Mouse (Mus musculus): Measurements from ENCODE around the gene Zfp641. TPM values are rescaled to one million over a fixed set of nuclear protein-coding genes. Genes with fewer than 3 reads are reported as not detected.

Gene Zfp641
- polyA plus RNA-seq, 1 experiment from 2014 or later = 5.9 TPM

Other genes starting within 250 kb of the Zfp641 start
- 70.1 and 70.2 TPM in 2 replicates for gene Pfkm, start 203.6 kb downstream of the Zfp641 start, polyA plus RNA-seq (2015; fragmentation: Nextera tagmentation; extraction: Ambion mirVana)
- 23.3 and 24.7 TPM in 2 replicates for gene Senp1, start 202.4 kb downstream of the Zfp641 start, polyA plus RNA-seq (2015; fragmentation: Nextera tagmentation; extraction: Ambion mirVana)
- 52.9 and 59.4 TPM in 2 replicates for gene Asb8, start 130.5 kb downstream of the Zfp641 start, polyA plus RNA-seq (2015; fragmentation: Nextera tagmentation; extraction: Ambion mirVana)
- gene Ccdc184, start 129.0 kb downstream of the Zfp641 start, polyA plus RNA-seq (2015; fragmentation: Nextera tagmentation; extraction: Ambion mirVana) = 55.6 and 59.6 TPM in 2 replicates
- gene Olfr288, start 100.6 kb downstream of the Zfp641 start, polyA plus RNA-seq (2015; fragmentation: Nextera tagmentation; extraction: Ambion mirVana) = not detected in 2 replicates
- not detected in 2 replicates for gene Gm44579, start 75.2 kb downstream of the Zfp641 start, polyA plus RNA-seq (2015; fragmentation: Nextera tagmentation; extraction: Ambion mirVana)
- gene Olfr287, start 75.1 kb downstream of the Zfp641 start, polyA plus RNA-seq (2015; fragmentation: Nextera tagmentation; extraction: Ambion mirVana) = not detected in 2 replicates
- gene Olfr286, start 61.7 kb downstream of the Zfp641 start, polyA plus RNA-seq (2015; fragmentation: Nextera tagmentation; extraction: Ambion mirVana) = not detected in 2 replicates
- gene H1fnt, start 38.9 kb downstream of the Zfp641 start, polyA plus RNA-seq (2015; fragmentation: Nextera tagmentation; extraction: Ambion mirVana) = not detected in 2 replicates
- gene Olfr285, start 21.2 kb upstream of the Zfp641 start, polyA plus RNA-seq (2015; fragmentation: Nextera tagmentation; extraction: Ambion mirVana) = not detected in 2 replicates
- gene Olfr284, start 44.8 kb upstream of the Zfp641 start, polyA plus RNA-seq (2015; fragmentation: Nextera tagmentation; extraction: Ambion mirVana) = not detected in 2 replicates
- gene Olfr283, start 84.8 kb upstream of the Zfp641 start, polyA plus RNA-seq (2015; fragmentation: Nextera tagmentation; extraction: Ambion mirVana) = not detected in 2 replicates
- not detected in 2 replicates for gene Olfr282, start 135.1 kb upstream of the Zfp641 start, polyA plus RNA-seq (2015; fragmentation: Nextera tagmentation; extraction: Ambion mirVana)
- gene Olfr281, start 156.4 kb upstream of the Zfp641 start, polyA plus RNA-seq (2015; fragmentation: Nextera tagmentation; extraction: Ambion mirVana) = not detected in 2 replicates
- gene OR5BS1P, start 173.7 kb upstream of the Zfp641 start, polyA plus RNA-seq (2015; fragmentation: Nextera tagmentation; extraction: Ambion mirVana) = not detected in 2 replicates
- gene Lalba, start 186.6 kb upstream of the Zfp641 start, polyA plus RNA-seq (2015; fragmentation: Nextera tagmentation; extraction: Ambion mirVana) = not detected in 2 replicates
- not detected in 2 replicates for gene Olfr279, start 196.2 kb upstream of the Zfp641 start, polyA plus RNA-seq (2015; fragmentation: Nextera tagmentation; extraction: Ambion mirVana)
- gene Kansl2, start 238.1 kb upstream of the Zfp641 start, polyA plus RNA-seq (2015; fragmentation: Nextera tagmentation; extraction: Ambion mirVana) = 131 and 132 TPM in 2 replicates